Mouse (Mus musculus) C2C12 (cell line): Measurements from ENCODE around the gene Acox3.

Experiments
- CEBPB ChIP-seq: IDR thresholded peaks from one replicate; pipeline ENCODE4 v1.6.1; 2011; ENCODE audit warnings: low read depth, mild to moderate bottlenecking, control low read depth, moderate library complexity
- CTCF ChIP-seq: IDR thresholded peaks from one replicate; pipeline ENCODE4 v1.5.1; 2011; ENCODE audit not compliant: control insufficient read depth, insufficient read depth, insufficient read length
- MAX ChIP-seq: IDR thresholded peaks from one replicate; pipeline ENCODE4 v1.6.1; 2011; ENCODE audit warnings: mild to moderate bottlenecking, control low read depth
- MYOG ChIP-seq: IDR thresholded peaks from one replicate; pipeline ENCODE4 v1.6.1; 2011; ENCODE audit not compliant: control insufficient read depth, insufficient read length; ENCODE audit errors: extremely low read depth

GRCm38 (mm10) chr5:35631224-35631623 is 48.4 kb downstream of the Acox3 start:
- TF ChIP-seq CTCF: no peak
- TF ChIP-seq MAX: no peak
- TF ChIP-seq MYOG: no peak
- no peak for TF ChIP-seq CEBPB
